Mouse (Mus musculus) spleen, adult 2 months (tissue): ENCODE measurements around the gene Hecw1. TPM values are rescaled to one million over a fixed set of nuclear protein-coding genes. Genes with fewer than 3 reads are reported as not detected.

ENCODE experiments used
- DNase-seq, 2 experiments: peaks; one replicate each; pipeline versions ENCODE4 v3.0.0 to v3.0.0-alpha.2; 2012 to 2021; ENCODE audit warnings: low spot score in 2 of 2, low read depth in 1 of 2
- H3K27ac ChIP-seq: fragments of 200-500 bp; 2 replicates; pipeline ENCODE4 v1.5.1; 2012; ENCODE audit warnings: low read length, inconsistent platforms; ENCODE audit not compliant: insufficient read depth
- H3K27me3 ChIP-seq: fragments of 200-500 bp; 2 replicates; pipeline ENCODE4 v1.6.1; 2012; ENCODE audit warnings: mild to moderate bottlenecking, moderate library complexity, low read length, inconsistent platforms; ENCODE audit not compliant: control insufficient read depth, insufficient read depth
- H3K36me3 ChIP-seq: fragments of 200-500 bp; 2 replicates; pipeline ENCODE4 v1.6.1; 2012; ENCODE audit warnings: mild to moderate bottlenecking, low read length, inconsistent platforms; ENCODE audit not compliant: control insufficient read depth, insufficient read depth
- H3K4me1 ChIP-seq: fragments of 200-500 bp; 2 replicates; pipeline ENCODE4 v1.6.1; 2011; ENCODE audit warnings: inconsistent platforms; ENCODE audit not compliant: control insufficient read depth, insufficient read depth, insufficient read length
- H3K4me3 ChIP-seq: fragments of 200-500 bp; 2 replicates; pipeline ENCODE4 v1.5.1; 2011; ENCODE audit warnings: mild to moderate bottlenecking, inconsistent platforms; ENCODE audit not compliant: insufficient read depth, insufficient read length; ENCODE audit errors: extremely low read depth
- CTCF ChIP-seq: fragments of 200-500 bp; IDR thresholded peaks from 2 replicates; pipeline ENCODE4 v1.5.1; 2011; ENCODE audit warnings: mild to moderate bottlenecking, inconsistent platforms; ENCODE audit not compliant: insufficient read depth, insufficient read length, insufficient replicate concordance; ENCODE audit errors: extremely low read depth
- POLR2A ChIP-seq: fragments of 200-500 bp; IDR thresholded peaks from 2 replicates; pipeline ENCODE4 v1.6.1; 2011; ENCODE audit warnings: low read depth, low read length, inconsistent platforms
- WGBS: fragments of 180-500 bp; shearing (Covaris S2); methylation state at CpG from one replicate; pipeline ENCODE4 v1.1.7; 2018; 5-methylcytosine and 5-hydroxymethylcytosine counted together
- polyA plus RNA-seq: library from polyadenylated mRNA; depleted of rRNA; stranded (reverse); fragments of >200 nt; gene quantifications from 2 replicates; pipeline ENCODE4 v1.2.3, GENCODE M21; 2012

Gene Hecw1
- polyA plus RNA-seq, 1 experiment, result 0.95 TPM

- 78% methylated on average over 2 of the region's 2 CpGs for WGBS
- H3K27ac ChIP-seq, result no peak overlapping the region
- no peaks in the 10 kb centered on the region for H3K27me3 ChIP-seq
- no peak for TF ChIP-seq CTCF
- TF ChIP-seq POLR2A, result no peak
- DNase-seq, result no peak
- no peaks in the 10 kb centered on the region for H3K36me3 ChIP-seq
- no peak overlapping the region for H3K4me3 ChIP-seq
- no peaks in the 10 kb centered on the region for H3K4me1 ChIP-seq
Measured at GRCm38 (mm10) chr13:14424836-14425235, 98.2 kb downstream of the Hecw1 start.

DNA sequence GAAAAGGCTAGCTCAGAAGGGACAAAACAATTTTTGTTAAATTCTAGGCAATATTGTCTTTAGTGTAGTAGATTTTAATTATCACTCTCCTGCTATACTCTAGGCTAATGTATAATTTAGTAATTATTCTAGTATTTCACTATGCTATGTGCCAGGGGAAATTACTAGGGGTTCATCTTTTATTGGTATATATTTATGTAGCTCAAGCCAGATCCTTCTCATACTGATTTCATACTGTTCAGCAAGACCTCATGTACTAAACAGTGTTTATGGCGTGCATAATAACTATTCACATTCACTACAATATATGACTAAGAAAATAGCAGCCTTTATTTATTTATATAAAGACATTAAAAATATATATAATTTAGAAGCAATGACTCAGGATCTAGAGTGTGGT is 109.6 kb downstream of the Hecw1 start:
- H3K27ac ChIP-seq, result no peak overlapping the region
- H3K4me3 ChIP-seq, result no peak overlapping the region
- no peaks in the 10 kb centered on the region for H3K4me1 ChIP-seq
- no peaks in the 10 kb centered on the region for H3K27me3 ChIP-seq
- TF ChIP-seq POLR2A, result no peak
- no peak for TF ChIP-seq CTCF
- WGBS, result 72% methylated on average over 1 of the region's 1 CpGs
- no peaks in the 10 kb centered on the region for H3K36me3 ChIP-seq
- no peak for DNase-seq

- no peak overlapping the region for H3K27ac ChIP-seq
- DNase-seq, result no peak
- H3K4me3 ChIP-seq, result no peak overlapping the region
- TF ChIP-seq CTCF (no peak), POLR2A (no peak)
- no peaks in the 10 kb centered on the region for H3K36me3 ChIP-seq
- no peaks in the 10 kb centered on the region for H3K4me1 ChIP-seq
- no peaks in the 10 kb centered on the region for H3K27me3 ChIP-seq
Measured at GRCm38 (mm10) chr13:14374470-14374869, 148.6 kb downstream of the Hecw1 start.

DNA sequence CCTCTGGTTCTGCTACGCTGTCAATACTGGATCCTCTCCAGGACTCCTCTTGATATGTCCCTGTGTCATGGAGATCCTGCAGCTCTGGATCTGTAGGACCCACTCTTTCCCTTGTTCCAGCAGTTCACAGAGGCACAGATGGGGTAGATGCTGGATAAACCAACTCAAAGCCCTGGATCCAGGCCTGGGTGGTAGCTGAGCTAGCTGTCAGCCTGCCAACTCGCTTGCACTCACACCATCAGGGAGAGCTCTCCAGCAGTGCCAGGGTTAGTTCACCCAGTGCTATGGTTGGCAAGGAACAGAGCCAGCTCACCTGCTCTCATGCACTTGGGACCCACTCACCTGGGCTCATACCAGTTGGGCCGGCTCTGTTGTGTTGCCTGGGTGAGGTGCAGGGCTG is 157.5 kb downstream of the Hecw1 start:
- no peak for DNase-seq
- no peak for TF ChIP-seq POLR2A
- TF ChIP-seq CTCF, result no peak
- no peaks in the 10 kb centered on the region for H3K4me1 ChIP-seq
- no peaks in the 10 kb centered on the region for H3K27me3 ChIP-seq
- H3K27ac ChIP-seq, result no peak overlapping the region
- H3K4me3 ChIP-seq, result no peak overlapping the region
- H3K36me3 ChIP-seq, result no peaks in the 10 kb centered on the region
- 78% methylated on average over 3 of the region's 3 CpGs for WGBS

DNA sequence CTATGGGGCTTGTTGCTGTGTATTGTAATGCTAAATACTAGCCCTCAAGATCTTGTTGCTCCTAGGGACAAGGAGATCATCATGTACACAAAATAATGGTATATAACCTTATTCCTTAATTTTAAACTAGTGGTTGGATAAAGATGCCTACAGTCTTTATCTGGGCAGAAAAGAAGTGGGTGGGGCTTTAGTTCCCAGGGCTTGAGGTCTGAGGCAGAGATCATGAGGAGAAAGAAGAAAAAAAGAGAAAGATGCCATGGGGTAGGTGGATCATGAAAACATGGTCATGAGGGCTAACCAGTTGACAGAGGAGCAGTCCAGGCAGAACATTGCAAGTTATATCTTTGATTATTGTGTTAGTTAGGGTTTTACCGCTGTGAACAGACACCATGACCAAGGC is 195.8 kb downstream of the Hecw1 start:
- no peak overlapping the region for H3K27ac ChIP-seq
- 94% methylated on average over 1 of the region's 1 CpGs for WGBS
- H3K4me3 ChIP-seq, result no peak overlapping the region
- H3K4me1 ChIP-seq, result no peaks in the 10 kb centered on the region
- DNase-seq, result no peak
- no peaks in the 10 kb centered on the region for H3K36me3 ChIP-seq
- TF ChIP-seq CTCF (no peak), POLR2A (no peak)
- no peaks in the 10 kb centered on the region for H3K27me3 ChIP-seq

- no peak for DNase-seq
- Histone ChIP-seq H3K4me1 (no peaks in the 10 kb centered on the region; the same call in 1 of the 2 replicates), H3K4me3 (no peak overlapping the region), H3K27me3 (no peaks in the 10 kb centered on the region), H3K36me3 (no peaks in the 10 kb centered on the region), H3K27ac (no peak overlapping the region)
- TF ChIP-seq CTCF, result no peak
- TF ChIP-seq POLR2A, result no peak
- WGBS, result 31% methylated on average over 8 of the region's 8 CpGs
Measured at GRCm38 (mm10) chr13:14306617-14307016, 216.4 kb downstream of the Hecw1 start.

- no peak for DNase-seq
- Histone ChIP-seq H3K4me1 (no peaks in the 10 kb centered on the region; the same call in 1 of the 2 replicates), H3K36me3 (no peaks in the 10 kb centered on the region), H3K27me3 (no peaks in the 10 kb centered on the region), H3K27ac (no peak overlapping the region), H3K4me3 (no peak overlapping the region)
- WGBS, result 89% methylated on average over 1 of the region's 1 CpGs
- no peak for TF ChIP-seq POLR2A
- no peak for TF ChIP-seq CTCF
Measured at GRCm38 (mm10) chr13:14304103-14304502, 218.9 kb downstream of the Hecw1 start.
